ENCODE assay signal across 9 mouse cellular contexts in the genomic region with DNA sequence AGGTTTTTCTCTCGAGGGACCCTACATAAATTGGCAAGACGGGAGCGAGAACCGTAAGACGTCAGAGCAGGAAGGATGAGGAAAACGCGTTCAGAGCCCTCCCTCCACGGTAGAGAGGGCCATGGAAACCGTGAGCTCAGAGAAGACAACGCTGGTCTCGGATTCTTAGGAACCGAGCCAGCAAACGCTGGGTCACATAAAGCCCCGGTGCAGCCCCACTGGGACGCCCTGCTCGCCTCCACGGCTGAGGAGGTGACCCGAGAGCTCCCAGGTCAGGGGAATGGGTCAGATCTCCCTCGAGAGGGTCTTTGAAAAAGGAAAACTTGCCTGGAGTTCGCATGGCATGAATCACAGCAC. TPM values are rescaled to one million over a fixed set of nuclear protein-coding genes. Genes with fewer than 3 reads are reported as not detected.
DNase-seq lines count a peak whose midpoint lies in the region; ATAC-seq and TF ChIP-seq lines count a peak whose summit lies in the region.
"Had no signal": no experiment of that assay in that cellular context is flagged by ENCODE, and none has a peak within 500 bp of the region (broad histone marks: within the 10 kb centered on the region; RNA-seq: fewer than 3 reads in every experiment).

No protein-coding gene starts in this region.

- DNase-seq in gastrocnemius, adult 2 months, result peak; percentile 37
- no peak for DNase-seq in gastrocnemius, adult 18-20 months (ENCODE audit: low spot score)
- peak; percentile 8 for DNase-seq in urinary bladder, postnatal 25 days (ENCODE audit: low spot score)
- no peak for DNase-seq in urinary bladder, postnatal 14 days (ENCODE audit: low spot score)
- DNase-seq in midbrain, embryonic 14.5 days, result no peak
- no peak for DNase-seq in left cerebral cortex, postnatal 14 days (ENCODE audit: low spot score in 2 of 2)
- DNase-seq in natural killer cell, adult 2 months (ENCODE audit: low spot score in 2 of 2), result no peak

- H3K9me3 ChIP-seq in intestine, embryonic 15.5 days, result no peaks in the 10 kb centered on the region
- H3K9me3 ChIP-seq in midbrain, embryonic 14.5 days (ENCODE audit: control insufficient read depth, low read length), result no peaks in the 10 kb centered on the region

- no peak for TF ChIP-seq CTCF in gastrocnemius, adult 2 months (IDR thresholded peaks at IDR 0.05)

- peaks cover 9% of the 10 kb centered on the region for H3K36me3 ChIP-seq in intestine, embryonic 15.5 days
- H3K36me3 ChIP-seq in midbrain, embryonic 14.5 days (ENCODE audit: control insufficient read depth, insufficient read depth, low read length), result peaks cover 19% of the 10 kb centered on the region

- peaks cover 10% of the 10 kb centered on the region; the same call in 1 of the 2 replicates for H3K4me1 ChIP-seq in intestine, embryonic 15.5 days (replicated peaks)
- peaks cover 5% of the 10 kb centered on the region; the same call in 1 of the 2 replicates for H3K4me1 ChIP-seq in midbrain, embryonic 14.5 days (ENCODE audit: control insufficient read depth, insufficient read depth, low read length)

- ATAC-seq in intestine, embryonic 15.5 days, result peak; percentile 49
- ATAC-seq in midbrain, embryonic 14.5 days (ENCODE audit: low FRiP score, low TSS enrichment), result peak; percentile 66; the same call in 1 of the 2 replicates

- H3K27me3 ChIP-seq in intestine, embryonic 15.5 days (replicated peaks), result no peaks in the 10 kb centered on the region
- H3K27me3 ChIP-seq in midbrain, embryonic 14.5 days (ENCODE audit: control insufficient read depth, insufficient read depth, low read length), result 0 out of 2 replicates have a peak, but pooled peaks cover 3% of the 10 kb centered on the region

- peak overlapping the region; percentile 85 for H3K27ac ChIP-seq in gastrocnemius, adult 2 months
- no peak overlapping the region for H3K27ac ChIP-seq in intestine, embryonic 15.5 days
- H3K27ac ChIP-seq in midbrain, embryonic 14.5 days (replicated peaks; ENCODE audit: low read depth, low read length), result peak overlapping the region; percentile 78

- peak overlapping the region; percentile 72 for H3K4me2 ChIP-seq in intestine, embryonic 15.5 days (replicated peaks)
- H3K4me2 ChIP-seq in midbrain, embryonic 14.5 days (ENCODE audit: low read length), result peak overlapping the region; percentile 81

- intact Hi-C loops in gastrocnemius, adult 2 months (cut with DNase I), result loop anchor here (10.0 kb wide), 1 partner anchor 326 kb away; a partner anchor contains a TSS
- intact Hi-C loops in left cerebral cortex, postnatal 14 days (cut with DNase I), result no loop called here

- WGBS in intestine, embryonic 15.5 days, result 2% methylated on average over 20 of the region's 20 CpGs
- 1% methylated on average over 20 of the region's 20 CpGs for WGBS in midbrain, embryonic 14.5 days

- H3K4me3 ChIP-seq in gastrocnemius, adult 2 months, result peak overlapping the region; percentile 96
- H3K4me3 ChIP-seq in intestine, embryonic 15.5 days (replicated peaks), result peak overlapping the region; percentile 62
- H3K4me3 ChIP-seq in midbrain, embryonic 14.5 days (replicated peaks; ENCODE audit: low read depth, low read length), result peak overlapping the region; percentile 56

- peak overlapping the region; percentile 53 for H3K9ac ChIP-seq in intestine, embryonic 15.5 days
- H3K9ac ChIP-seq in midbrain, embryonic 14.5 days (replicated peaks; ENCODE audit: low read length), result peak overlapping the region; percentile 59

RNA-seq across cellular contexts. Expression of a gene that starts 0.4 kb away (rescaled TPM):
- 10 to 100 TPM; 31.5 to 33.2 TPM for total RNA-seq in gastrocnemius, adult 2 months (2021)
- total RNA-seq in gastrocnemius, adult 18-20 months (2021), result 10 to 100 TPM; 32.9 to 34.1 TPM
- polyA plus RNA-seq in intestine, embryonic 15.5 days (2015; fragmentation: Nextera tagmentation; extraction: Ambion mirVana), result 75.5 and 83.0 TPM in 2 replicates
- 79.6 and 83.3 TPM in 2 replicates for polyA plus RNA-seq in midbrain, embryonic 14.5 days (2014; fragmentation: Nextera tagmentation; extraction: Ambion mirVana)
- 10 to 100 TPM; 26.2 to 28.5 TPM for total RNA-seq in left cerebral cortex, postnatal 14 days (2021)

RNA-seq across cellular contexts. Expression of a gene that starts 16.1 kb away (rescaled TPM):
- total RNA-seq in gastrocnemius, adult 2 months (2021), result under 1 TPM; 0.54 to 0.78 TPM
- total RNA-seq in gastrocnemius, adult 18-20 months (2021), result under 1 TPM; 0.36 to 0.41 TPM
- 0.52 and 0.78 TPM in 2 replicates for polyA plus RNA-seq in intestine, embryonic 15.5 days (2015; fragmentation: Nextera tagmentation; extraction: Ambion mirVana)
- polyA plus RNA-seq in midbrain, embryonic 14.5 days (2014; fragmentation: Nextera tagmentation; extraction: Ambion mirVana), result 0.30 and 0.69 TPM in 2 replicates
- under 1 TPM; 0.72 to 0.77 TPM for total RNA-seq in left cerebral cortex, postnatal 14 days (2021)
- total RNA-seq: hematopoietic stem cell, adult 5-6 weeks had no signal

RNA-seq across cellular contexts. Expression of a gene that starts 31.3 kb away (rescaled TPM):
- not detected for total RNA-seq in gastrocnemius, adult 2 months (2021)
- not detected for total RNA-seq in gastrocnemius, adult 18-20 months (2021)
- 2.0 and 2.3 TPM in 2 replicates for polyA plus RNA-seq in intestine, embryonic 15.5 days (2015; fragmentation: Nextera tagmentation; extraction: Ambion mirVana)
- polyA plus RNA-seq in midbrain, embryonic 14.5 days (2014; fragmentation: Nextera tagmentation; extraction: Ambion mirVana), result 0.26 and 0.50 TPM in 2 replicates
- total RNA-seq in left cerebral cortex, postnatal 14 days (2021), result under 1 TPM in 1 of 2 experiments, not detected in 1; 0.40 TPM

Comparison
In these comparisons a context has a peak if more than half of its experiments do, and no peak if none do; other contexts are left out.
1. DNase-seq: peak in gastrocnemius, adult 2 months (single experiment) and urinary bladder, postnatal 25 days (single experiment); none in gastrocnemius, adult 18-20 months (single experiment), urinary bladder, postnatal 14 days (single experiment), midbrain, embryonic 14.5 days (single experiment), left cerebral cortex, postnatal 14 days (0 of 2) and natural killer cell, adult 2 months (0 of 2).
2. Peak in every context shown above with its lines, with median percentiles within 50 percentile points of each other: H3K4me3 ChIP-seq.